Mouse (Mus musculus) thymus, postnatal 25 days (tissue): ENCODE measurements around the gene Cpm.
"Not testable (repeated sequence)": the region's sequence is repeated elsewhere in the genome, so short reads cannot be mapped to it uniquely, and the experiment has no call there.

Source experiments
- DNase-seq: peaks from one replicate; pipeline ENCODE4 v3.0.0; 2022

The Cpm gene

GRCm38 (mm10) chr10:117607051-117607803 is 22.1 kb upstream of the Cpm start:
- no peak for DNase-seq

- DNase-seq, result no peak
Observed at GRCm38 (mm10) chr10:117607804-117608279, 21.5 kb upstream of the Cpm start.

GRCm38 (mm10) chr10:117608487-117608886 is 20.8 kb upstream of the Cpm start:
- no peak for DNase-seq

- no peak for DNase-seq
Observed at GRCm38 (mm10) chr10:117608988-117609809, 20.1 kb upstream of the Cpm start.

- no peak for DNase-seq
Observed at GRCm38 (mm10) chr10:117609810-117610090, 19.6 kb upstream of the Cpm start.

GRCm38 (mm10) chr10:117610160-117610764 is 19.0 kb upstream of the Cpm start:
- no peak for DNase-seq

GRCm38 (mm10) chr10:117610794-117611384 is 18.4 kb upstream of the Cpm start:
- no peak for DNase-seq

- no peak for DNase-seq
Observed at GRCm38 (mm10) chr10:117611503-117611902, 17.8 kb upstream of the Cpm start.

- DNase-seq, result no peak
Observed at GRCm38 (mm10) chr10:117611976-117612375, 17.3 kb upstream of the Cpm start.

- DNase-seq, result no peak
Observed at GRCm38 (mm10) chr10:117612621-117613584, 16.4 kb upstream of the Cpm start.

- no peak for DNase-seq
Observed at GRCm38 (mm10) chr10:117613960-117614359, 15.3 kb upstream of the Cpm start.

- no peak for DNase-seq
Observed at GRCm38 (mm10) chr10:117614387-117614786, 14.9 kb upstream of the Cpm start.

- no peak for DNase-seq
Observed at GRCm38 (mm10) chr10:117615239-117615638, 14.1 kb upstream of the Cpm start.

GRCm38 (mm10) chr10:117615746-117616145 is 13.6 kb upstream of the Cpm start:
- DNase-seq, result no peak

GRCm38 (mm10) chr10:117616191-117616680 is 13.1 kb upstream of the Cpm start:
- DNase-seq, result no peak

GRCm38 (mm10) chr10:117616765-117617164 is 12.5 kb upstream of the Cpm start:
- DNase-seq, result not testable (repeated sequence)

- no peak for DNase-seq
Observed at GRCm38 (mm10) chr10:117617568-117618345, 11.5 kb upstream of the Cpm start.

- DNase-seq, result no peak
Observed at GRCm38 (mm10) chr10:117619041-117619861, 10.0 kb upstream of the Cpm start.

- DNase-seq, result no peak
Observed at GRCm38 (mm10) chr10:117619862-117620179, 9.5 kb upstream of the Cpm start.

GRCm38 (mm10) chr10:117620530-117620929 is 8.8 kb upstream of the Cpm start:
- DNase-seq, result no peak
